Mouse (Mus musculus) thymus, postnatal 14 days (tissue): ENCODE measurements around the gene Pik3cg.

Experiments used
- DNase-seq: peaks from one replicate; pipeline ENCODE4 v3.0.0; 2021

The Pik3cg gene

DNA sequence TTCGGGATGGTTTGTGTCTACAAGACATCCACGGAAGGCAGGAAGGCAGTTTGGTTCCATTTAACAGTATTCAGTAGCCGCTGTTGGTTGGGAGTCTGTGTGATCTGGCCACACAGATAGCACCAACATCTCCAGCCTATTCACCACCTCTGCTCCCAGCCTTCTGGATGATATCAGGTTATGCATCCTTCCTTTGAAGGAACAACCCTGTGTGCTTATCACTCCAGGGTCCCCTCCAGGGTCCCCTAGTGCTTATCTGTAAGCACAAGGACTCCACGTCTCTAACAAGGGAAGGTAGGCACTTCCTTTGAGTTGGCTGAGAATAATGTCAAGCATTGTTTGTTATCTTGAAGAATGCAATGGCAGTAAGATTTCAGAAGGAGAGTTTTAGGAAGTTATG, 65.3 kb downstream of the Pik3cg start:
- DNase-seq = no peak

DNA sequence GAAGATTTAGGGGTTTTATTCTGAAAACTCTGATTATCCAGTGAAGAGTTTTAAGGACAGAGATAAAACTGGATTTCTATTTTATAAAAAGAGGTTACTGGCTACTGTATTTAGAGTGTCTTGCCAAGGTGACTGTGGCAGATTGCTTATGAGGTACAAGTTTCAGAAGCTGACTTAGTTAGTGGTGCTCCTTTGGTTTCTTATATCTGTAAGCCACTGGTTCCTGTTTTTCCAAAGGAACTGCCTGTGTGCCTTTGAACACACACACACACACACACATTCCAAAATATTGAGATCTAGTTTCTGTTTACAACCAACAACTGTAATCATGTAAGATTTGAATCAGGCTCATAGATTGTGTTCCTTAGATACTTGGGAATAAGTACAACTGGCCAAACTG, 66.7 kb downstream of the Pik3cg start:
- DNase-seq = no peak

- DNase-seq = peak; percentile 22
Measured at GRCm38 (mm10) chr12:32138831-32139230, 69.6 kb downstream of the Pik3cg start.

- DNase-seq = peak; percentile 45
Measured at GRCm38 (mm10) chr12:32138362-32138761, 70.1 kb downstream of the Pik3cg start.

- no peak for DNase-seq
Measured at GRCm38 (mm10) chr12:32137542-32137941, 70.9 kb downstream of the Pik3cg start.

GRCm38 (mm10) chr12:32127599-32128507, 80.6 kb downstream of the Pik3cg start:
- DNase-seq = no peak

DNA sequence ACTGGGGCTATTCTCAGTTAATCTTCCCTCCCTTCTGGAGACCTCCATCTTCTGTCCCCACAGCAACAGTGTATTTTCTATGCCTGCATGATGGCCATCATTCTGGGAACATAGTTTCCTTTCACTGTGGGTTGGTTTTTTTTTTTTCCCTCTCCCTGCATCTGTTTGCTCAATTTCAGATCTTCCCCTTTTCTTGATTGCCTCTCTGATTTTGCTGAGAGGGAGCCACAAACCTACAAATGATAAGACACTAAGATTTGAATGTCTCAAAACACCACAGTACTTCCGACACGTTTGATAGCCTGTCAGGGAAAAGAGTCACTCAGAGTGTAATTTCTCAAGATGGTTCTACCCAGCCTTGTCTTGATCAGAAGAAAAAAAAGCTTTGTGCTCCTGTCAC, 81.3 kb downstream of the Pik3cg start:
- DNase-seq = no peak

GRCm38 (mm10) chr12:32124456-32124855, 84.0 kb downstream of the Pik3cg start:
- no peak for DNase-seq

DNA sequence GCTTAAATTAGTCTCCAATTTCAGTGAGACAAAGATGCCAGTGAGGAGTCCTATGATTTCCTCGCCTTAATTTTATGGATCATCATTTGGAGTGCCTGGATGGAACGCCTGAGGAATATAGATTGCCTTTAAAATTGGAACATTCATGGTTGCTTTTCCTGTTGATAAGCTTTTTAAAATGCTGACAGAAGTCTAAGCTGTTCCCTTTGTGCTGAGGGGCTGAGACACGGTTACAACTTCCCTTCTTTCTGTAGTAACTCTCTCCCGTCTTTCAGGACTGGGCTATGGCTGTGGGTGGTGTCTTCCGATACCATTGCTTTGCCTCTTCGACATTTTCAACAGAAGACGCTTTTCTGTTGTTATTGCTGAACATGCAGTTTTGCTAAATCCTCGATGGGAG, 84.4 kb downstream of the Pik3cg start:
- no peak for DNase-seq

- DNase-seq = no peak
Measured at GRCm38 (mm10) chr12:32123559-32123958, 84.9 kb downstream of the Pik3cg start.
